Mouse (Mus musculus): ENCODE results near the gene Gm48552. TPM values are rescaled to one million over a fixed set of nuclear protein-coding genes. Genes with fewer than 3 reads are reported as not detected.
A peak's percentile ranks its signal among the peaks of the same experiment; 100 is the strongest.

The Gm48552 gene
- total RNA-seq, 2 experiments from 2014 or later, result 4.2 to 6.9 TPM

- DNase-seq (ENCODE audit: low spot score in 2 of 2), result no peak
These were observed 29.6 kb downstream of the Gm48552 start for GRCm38 (mm10) chr10:81418216-81419070.

GRCm38 (mm10) chr10:81419111-81419928 lies 30.5 kb downstream of the Gm48552 start:
- no peak for DNase-seq (ENCODE audit: low spot score in 2 of 2)

- no peak for DNase-seq (ENCODE audit: low spot score in 2 of 2)
These were observed 31.5 kb downstream of the Gm48552 start for GRCm38 (mm10) chr10:81420191-81420767.

- no peak for DNase-seq (ENCODE audit: low spot score in 2 of 2)
These were observed 32.4 kb downstream of the Gm48552 start for GRCm38 (mm10) chr10:81421041-81421796.

- DNase-seq (ENCODE audit: low spot score in 2 of 2), result peak in 1 of 2 experiments; percentile 1
These were observed 32.9 kb downstream of the Gm48552 start for GRCm38 (mm10) chr10:81421797-81422100.

GRCm38 (mm10) chr10:81422191-81422590 lies 33.4 kb downstream of the Gm48552 start:
- DNase-seq (ENCODE audit: low spot score in 2 of 2), result no peak

GRCm38 (mm10) chr10:81422661-81423217 lies 33.9 kb downstream of the Gm48552 start:
- DNase-seq (ENCODE audit: low spot score in 2 of 2), result no peak

- DNase-seq (ENCODE audit: low spot score in 2 of 2), result peak in 1 of 2 experiments; percentile 2
These were observed 34.9 kb downstream of the Gm48552 start for GRCm38 (mm10) chr10:81423476-81424245.

- DNase-seq (ENCODE audit: low spot score in 2 of 2), result peak; percentile 1 to 14
These were observed 35.6 kb downstream of the Gm48552 start for GRCm38 (mm10) chr10:81424246-81425051.

- DNase-seq (ENCODE audit: low spot score in 2 of 2), result peak in 1 of 2 experiments; percentile 2
These were observed 36.5 kb downstream of the Gm48552 start for GRCm38 (mm10) chr10:81425236-81425850.

GRCm38 (mm10) chr10:81426081-81426671 lies 37.4 kb downstream of the Gm48552 start:
- DNase-seq (ENCODE audit: low spot score in 2 of 2), result peak in 1 of 2 experiments; percentile 25

- DNase-seq (ENCODE audit: low spot score in 2 of 2), result peak in 1 of 2 experiments; percentile 31
These were observed 38.1 kb downstream of the Gm48552 start for GRCm38 (mm10) chr10:81426897-81427296.

- no peak for DNase-seq (ENCODE audit: low spot score in 2 of 2)
These were observed 38.5 kb downstream of the Gm48552 start for GRCm38 (mm10) chr10:81427327-81427726.

- DNase-seq (ENCODE audit: low spot score in 2 of 2), result peak in 1 of 2 experiments; percentile 4
These were observed 39.1 kb downstream of the Gm48552 start for GRCm38 (mm10) chr10:81427804-81428506.

GRCm38 (mm10) chr10:81428507-81428870 lies 39.7 kb downstream of the Gm48552 start:
- peak in 1 of 2 experiments; percentile 3 for DNase-seq (ENCODE audit: low spot score in 2 of 2)

- DNase-seq (ENCODE audit: low spot score in 2 of 2), result peak in 1 of 2 experiments; percentile 1
These were observed 40.3 kb downstream of the Gm48552 start for GRCm38 (mm10) chr10:81429092-81429491.

- peak in 1 of 2 experiments; percentile 75 for DNase-seq (ENCODE audit: low spot score in 2 of 2)
These were observed 40.8 kb downstream of the Gm48552 start for GRCm38 (mm10) chr10:81429605-81430061.
